Mouse (Mus musculus) embryonic fibroblast, embryonic 13.5 days (primary cell): ENCODE data around the gene Tep1. TPM values are rescaled to one million over a fixed set of nuclear protein-coding genes. Genes with fewer than 3 reads are reported as not detected.
A peak's percentile ranks its signal among the peaks of the same experiment; 100 is the strongest.
"Not testable (repeated sequence)": the region's sequence is repeated elsewhere in the genome, so short reads cannot be mapped to it uniquely, and the experiment has no call there.

ENCODE experiments used
- H3K27ac ChIP-seq: 2 replicates; pipeline ENCODE4 v1.5.1; 2012; ENCODE audit warnings: low read length, control low read depth, inconsistent platforms; ENCODE audit not compliant: insufficient read depth
- H3K4me1 ChIP-seq: 2 replicates; pipeline ENCODE4 v1.6.1; 2011; ENCODE audit warnings: low read length; ENCODE audit not compliant: control insufficient read depth, insufficient read depth
- H3K4me3 ChIP-seq: 2 replicates; pipeline ENCODE4 v1.5.1; 2011; ENCODE audit warnings: mild to moderate bottlenecking, control low read depth, low read length; ENCODE audit not compliant: insufficient read depth
- CTCF ChIP-seq: IDR thresholded peaks from 2 replicates; pipeline ENCODE4 v1.5.1; 2011; ENCODE audit warnings: mild to moderate bottlenecking, control low read depth, low read length, moderate library complexity, borderline replicate concordance; ENCODE audit not compliant: insufficient read depth
- POLR2A ChIP-seq: IDR thresholded peaks from 2 replicates; pipeline ENCODE4 v1.6.1; 2011; ENCODE audit warnings: low read depth, mild to moderate bottlenecking, control low read depth, low read length, moderate library complexity
- polyA plus RNA-seq: library from polyadenylated mRNA; stranded (reverse); fragments of >200 nt; gene quantifications from 2 replicates; pipeline ENCODE4 v1.2.4, GENCODE M21; 2011; ENCODE audit warnings: low read depth; ENCODE audit not compliant: missing spikeins, insufficient read length

Tep1 gene
- polyA plus RNA-seq, 1 experiment, result 26.1 TPM

DNA sequence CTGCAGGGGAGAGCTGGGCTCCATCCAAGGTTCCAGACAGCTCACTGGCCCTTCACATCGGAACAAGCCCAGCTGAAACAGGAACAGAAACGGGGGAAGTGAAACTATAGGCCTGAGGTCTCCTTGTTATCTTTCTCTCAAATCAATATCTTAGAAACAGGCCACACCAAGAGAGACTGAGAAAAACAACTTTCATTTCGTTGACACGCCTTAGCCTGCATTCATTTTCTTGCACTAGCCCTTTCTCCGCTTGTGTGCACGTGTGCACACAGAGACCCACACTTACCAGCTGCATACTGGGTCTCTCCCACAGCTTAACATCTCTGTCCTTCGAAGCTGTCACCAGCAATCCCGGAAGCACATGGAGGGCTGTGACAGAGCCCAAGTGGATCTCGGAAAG is 46.1 kb downstream of the Tep1 start:
- Histone ChIP-seq H3K4me1 (no peaks in the 10 kb centered on the region), H3K4me3 (no peak overlapping the region), H3K27ac (no peak overlapping the region)
- TF ChIP-seq POLR2A (no peak), CTCF (no peak)

GRCm38 (mm10) chr14:50823240-50823639 is 47.1 kb downstream of the Tep1 start:
- no peak for TF ChIP-seq CTCF
- TF ChIP-seq POLR2A, result no peak
- Histone ChIP-seq H3K4me1 (no peaks in the 10 kb centered on the region), H3K27ac (no peak overlapping the region), H3K4me3 (no peak overlapping the region)

GRCm38 (mm10) chr14:50813060-50813459 is 57.3 kb downstream of the Tep1 start:
- TF ChIP-seq POLR2A, result no peak
- no peak for TF ChIP-seq CTCF
- H3K4me3 ChIP-seq, result no peak overlapping the region
- no peak overlapping the region for H3K27ac ChIP-seq
- H3K4me1 ChIP-seq, result no peaks in the 10 kb centered on the region

GRCm38 (mm10) chr14:50807487-50808072 is 62.8 kb downstream of the Tep1 start, which contains the start of the genes Ccnb1ip1 and Parp2:
Ccnb1ip1 (minus strand) TSS chr14:50807732.
Parp2 (plus strand) TSS chr14:50807841.
- Histone ChIP-seq H3K27ac (peak within 1 kb of the TSS; percentile 53), H3K4me3 (peak within 1 kb of the TSS; percentile 92), H3K4me1 (peaks cover 3% of the 10 kb centered on the region)
- TF ChIP-seq CTCF (no peak), POLR2A (peak; percentile 87)

DNA sequence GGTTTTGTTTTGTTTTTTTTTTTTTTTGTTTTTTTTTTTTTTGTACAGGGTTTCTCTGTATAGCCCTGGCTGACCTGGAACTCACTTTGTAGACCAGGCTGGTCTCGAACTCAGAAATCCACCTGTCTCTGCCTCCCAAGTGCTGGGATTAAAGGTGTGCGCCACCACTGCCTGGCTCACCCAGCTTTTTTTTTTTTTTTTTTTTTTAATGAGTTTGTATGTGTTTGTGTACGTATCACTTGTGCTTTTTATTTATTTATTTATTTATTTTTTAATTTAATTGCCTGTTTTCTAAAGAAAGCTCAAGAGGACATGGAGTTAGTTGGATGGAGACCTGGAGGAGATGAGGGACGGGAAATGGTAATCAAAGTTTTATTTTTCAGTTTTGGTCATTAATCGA is 63.9 kb downstream of the Tep1 start:
- not testable (repeated sequence) for H3K4me3 ChIP-seq, H3K27ac ChIP-seq, H3K4me1 ChIP-seq

- TF ChIP-seq POLR2A, result no peak
- Histone ChIP-seq H3K4me3 (no peak overlapping the region), H3K4me1 (peaks cover 3% of the 10 kb centered on the region)
Measured at GRCm38 (mm10) chr14:50804683-50805082, 65.7 kb downstream of the Tep1 start.

DNA sequence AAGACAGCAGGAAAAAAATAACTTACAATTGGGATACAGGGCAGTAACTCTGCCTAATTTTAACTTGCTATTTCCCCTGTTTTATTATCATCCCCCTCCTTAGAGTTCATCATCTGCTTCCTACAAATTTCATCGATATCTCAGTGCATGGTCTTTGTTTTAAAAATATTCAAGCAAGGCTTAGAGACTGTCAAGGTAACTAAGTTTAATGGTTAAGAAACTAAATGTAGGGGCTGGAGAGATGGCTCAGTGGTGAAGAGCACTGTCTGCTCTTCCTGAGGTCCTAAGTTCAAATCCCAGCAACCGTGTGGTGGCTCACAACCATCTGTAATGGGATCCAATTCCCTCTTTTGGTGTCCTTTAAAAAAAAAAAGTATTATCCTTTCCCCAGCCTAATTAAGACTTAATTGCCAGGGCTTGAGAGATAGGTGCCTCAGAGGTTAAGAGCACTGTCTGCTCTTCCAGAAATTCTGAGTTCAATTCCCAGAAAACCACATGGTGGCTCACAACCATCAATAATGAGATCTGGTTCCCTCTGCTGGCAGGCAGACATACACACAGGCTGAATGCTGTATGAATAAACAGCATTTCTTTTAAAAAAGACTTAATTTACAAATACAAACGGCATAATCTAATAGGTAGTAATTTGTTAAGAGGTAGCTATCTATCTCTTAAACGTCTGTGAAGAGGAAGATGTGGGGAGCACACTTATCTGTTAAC is 67.4 kb downstream of the Tep1 start:
- Histone ChIP-seq H3K4me3 (no peak overlapping the region), H3K4me1 (peaks cover 3% of the 10 kb centered on the region), H3K27ac (no peak overlapping the region)
- no peak for TF ChIP-seq CTCF

More at GRCm38 (mm10) chr14:50804683-50805082, 65.7 kb downstream of the Tep1 start:
- H3K27ac ChIP-seq, result no peak overlapping the region

DNA sequence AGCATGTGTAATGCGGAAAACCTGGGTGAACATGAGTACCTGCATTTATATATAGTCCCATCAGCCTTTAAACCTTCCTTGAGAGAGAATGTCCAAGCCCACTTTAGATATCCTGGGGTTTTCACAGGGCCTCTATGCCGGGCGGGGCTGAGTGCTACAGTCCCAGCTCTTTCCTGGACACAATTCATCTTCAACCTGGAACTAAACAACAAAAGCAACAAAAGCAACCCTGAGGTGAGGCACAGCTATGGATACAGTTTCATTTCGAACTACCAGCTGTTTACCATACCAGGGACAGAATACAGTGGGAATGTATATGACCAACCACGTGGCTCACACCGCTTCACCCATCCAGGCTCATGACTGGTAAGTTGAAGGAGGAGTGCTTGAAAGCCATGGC is 67.9 kb downstream of the Tep1 start:
- TF ChIP-seq POLR2A (no peak), CTCF (no peak)
- H3K27ac ChIP-seq, result no peak overlapping the region
- H3K4me3 ChIP-seq, result no peak overlapping the region
- peaks cover 3% of the 10 kb centered on the region for H3K4me1 ChIP-seq

- H3K4me1 ChIP-seq, result no peaks in the 10 kb centered on the region
- no peak for TF ChIP-seq POLR2A
- TF ChIP-seq CTCF, result no peak
- no peak overlapping the region for H3K27ac ChIP-seq
- no peak overlapping the region for H3K4me3 ChIP-seq
Measured at GRCm38 (mm10) chr14:50799502-50800259, 70.7 kb downstream of the Tep1 start.

DNA sequence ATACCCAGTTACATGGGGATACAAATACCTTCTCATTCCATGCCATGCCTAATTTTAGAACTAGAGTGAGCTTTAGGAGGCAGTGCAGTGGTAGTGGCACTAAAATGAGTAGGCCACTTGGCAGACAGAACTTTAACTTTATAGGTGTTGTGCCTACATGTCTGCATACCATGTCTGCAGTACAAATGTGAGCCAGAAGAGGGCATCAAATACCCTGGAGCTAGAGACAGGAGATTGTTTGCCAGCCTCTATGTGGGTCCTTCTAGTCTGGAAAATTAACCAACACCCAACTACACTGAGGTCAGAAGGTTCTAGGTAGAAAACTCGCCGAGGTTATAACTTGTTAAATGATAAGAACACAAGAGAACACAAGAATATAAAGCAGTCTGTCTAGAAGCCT is 71.8 kb downstream of the Tep1 start:
- H3K4me1 ChIP-seq, result no peaks in the 10 kb centered on the region
- no peak overlapping the region for H3K27ac ChIP-seq
- no peak overlapping the region for H3K4me3 ChIP-seq
- TF ChIP-seq CTCF (no peak), POLR2A (no peak)

- TF ChIP-seq POLR2A, result no peak
- no peak for TF ChIP-seq CTCF
- H3K27ac ChIP-seq, result no peak overlapping the region
- no peaks in the 10 kb centered on the region for H3K4me1 ChIP-seq
- no peak overlapping the region for H3K4me3 ChIP-seq
Measured at GRCm38 (mm10) chr14:50796464-50796863, 73.9 kb downstream of the Tep1 start.
